Mouse (Mus musculus): ENCODE measurements at regions not wholly inside any gene's neighbourhood (a gene's known extent, or its start where the extent isn't known, plus 50 kb on each side); places are given as distances from the start of the nearest gene placed in this dataset.

DNA sequence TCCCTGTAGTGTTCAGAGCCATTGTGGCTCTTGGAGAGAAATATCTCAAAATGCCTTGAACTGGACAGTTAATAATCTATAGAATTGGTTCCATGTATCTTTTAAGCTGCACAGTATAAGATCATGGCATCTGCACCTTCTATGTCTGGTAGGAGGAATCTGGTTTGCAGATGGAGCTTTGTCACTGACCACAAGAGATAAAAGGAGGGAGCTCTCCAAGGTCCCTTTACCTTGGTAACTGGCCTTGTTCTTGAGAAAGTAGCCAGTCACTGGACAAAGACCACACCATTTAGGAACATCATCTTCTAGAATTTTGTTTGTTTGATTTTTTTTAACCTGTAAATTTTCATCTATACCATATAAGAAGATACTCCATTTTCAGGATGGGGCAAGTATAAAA lies 52.5 kb upstream of the Plcb4 start:
- no peak for DNase-seq (ENCODE audit: low spot score)
